Mouse (Mus musculus): ENCODE data around the gene Mcemp1. TPM values are rescaled to one million over a fixed set of nuclear protein-coding genes. Genes with fewer than 3 reads are reported as not detected.

Gene Mcemp1
- polyA plus RNA-seq, 1 experiment from 2014 or later = 0.92 TPM

DNA sequence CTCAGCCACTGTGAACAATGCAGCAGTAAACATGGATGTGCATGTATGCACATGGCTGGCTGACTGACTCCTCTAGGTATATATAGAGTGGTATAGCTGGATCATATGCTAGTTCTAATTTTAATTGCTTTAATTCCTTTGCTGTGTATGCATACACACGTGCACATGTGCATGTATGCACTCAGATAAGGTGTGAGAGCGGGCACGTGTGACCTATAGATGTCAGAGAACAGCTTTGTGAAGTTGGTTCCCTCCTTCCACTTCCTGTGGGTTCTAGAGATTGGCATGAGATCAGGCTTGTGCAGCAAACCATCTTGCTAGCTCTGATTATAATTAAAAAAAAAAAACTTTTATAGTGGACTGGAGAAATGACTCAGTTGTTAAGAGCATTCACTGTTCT is 12.7 kb upstream of the Mcemp1 start:
- no peaks in the 10 kb centered on the region for H3K36me3 ChIP-seq (ENCODE audit: inconsistent target)
- WGBS (ENCODE audit: missing documents) = 45% methylated on average over 3 of the region's 3 CpGs
- H3K4me3 ChIP-seq (ENCODE audit: inconsistent target) = no peak overlapping the region

DNA sequence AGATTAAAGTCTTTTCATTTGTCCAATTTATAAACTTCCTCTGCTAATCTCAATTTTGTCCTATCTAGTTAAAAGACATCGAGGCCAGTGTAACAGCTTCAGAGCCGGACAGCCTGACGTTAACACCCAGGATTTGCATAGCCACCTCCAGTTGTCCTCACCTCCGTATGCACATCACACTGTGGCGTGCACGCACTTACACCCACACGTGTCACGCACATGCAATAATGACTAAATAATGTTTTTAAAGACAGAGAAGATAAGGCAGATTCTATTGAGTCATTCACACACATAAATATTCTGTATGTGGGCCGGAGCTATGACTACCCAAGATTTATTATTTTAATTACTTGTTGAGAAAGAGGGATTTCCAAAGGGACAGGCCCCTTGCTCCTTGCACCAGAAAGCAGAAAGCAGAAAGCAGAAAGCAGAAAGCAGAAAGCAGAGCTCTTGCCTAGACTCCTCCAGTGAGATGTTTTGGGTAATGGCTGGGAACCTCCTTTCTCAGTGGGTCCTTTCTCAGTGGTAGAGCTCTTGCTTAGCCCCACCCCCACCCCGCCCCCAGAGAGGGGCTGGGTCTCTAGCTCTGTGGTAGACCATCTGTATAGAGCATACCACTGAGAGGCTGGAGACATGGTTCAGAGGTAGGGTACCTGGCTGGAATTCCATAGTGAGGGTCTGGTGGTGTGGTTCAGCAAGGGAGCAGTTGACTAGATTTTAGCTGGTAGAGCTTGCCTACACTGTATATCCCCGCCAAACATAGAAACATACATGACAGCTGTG is 10.6 kb upstream of the Mcemp1 start:
- H3K4me3 ChIP-seq (ENCODE audit: inconsistent target) = no peak overlapping the region
- WGBS (ENCODE audit: missing documents) = 91% methylated on average over 11 of the region's 11 CpGs
- no peak overlapping the region for H3K27ac ChIP-seq
- no peaks in the 10 kb centered on the region for H3K36me3 ChIP-seq (ENCODE audit: inconsistent target)
- no peaks in the 10 kb centered on the region for H3K79me2 ChIP-seq (ENCODE audit: inconsistent target)

More for the DNA sequence above, 12.7 kb upstream of the Mcemp1 start:
- Histone ChIP-seq H3K27ac (no peak overlapping the region), H3K79me2 (ENCODE audit: inconsistent target) (no peaks in the 10 kb centered on the region)

GRCm38 (mm10) chr8:3655526-3655925 is 10.0 kb upstream of the Mcemp1 start, which contains the start of gene Retn:
Retn (plus strand) TSS chr8:3655770.
- WGBS (ENCODE audit: missing documents) = 92% methylated on average over 3 of the region's 3 CpGs
- no peaks in the 10 kb centered on the region for H3K36me3 ChIP-seq (ENCODE audit: inconsistent target)
- H3K27ac ChIP-seq = no peak within 1 kb of the TSS
- H3K4me3 ChIP-seq (ENCODE audit: inconsistent target) = no peak within 1 kb of the TSS
- no peaks in the 10 kb centered on the region for H3K79me2 ChIP-seq (ENCODE audit: inconsistent target)

- H3K27ac ChIP-seq = no peak overlapping the region
- H3K4me3 ChIP-seq (ENCODE audit: inconsistent target) = no peak overlapping the region
- H3K79me2 ChIP-seq (ENCODE audit: inconsistent target) = no peaks in the 10 kb centered on the region
- H3K36me3 ChIP-seq (ENCODE audit: inconsistent target) = no peaks in the 10 kb centered on the region
- 49% methylated on average over 7 of the region's 7 CpGs for WGBS (ENCODE audit: missing documents)
These were observed 8.7 kb upstream of the Mcemp1 start for GRCm38 (mm10) chr8:3656725-3657381.

DNA sequence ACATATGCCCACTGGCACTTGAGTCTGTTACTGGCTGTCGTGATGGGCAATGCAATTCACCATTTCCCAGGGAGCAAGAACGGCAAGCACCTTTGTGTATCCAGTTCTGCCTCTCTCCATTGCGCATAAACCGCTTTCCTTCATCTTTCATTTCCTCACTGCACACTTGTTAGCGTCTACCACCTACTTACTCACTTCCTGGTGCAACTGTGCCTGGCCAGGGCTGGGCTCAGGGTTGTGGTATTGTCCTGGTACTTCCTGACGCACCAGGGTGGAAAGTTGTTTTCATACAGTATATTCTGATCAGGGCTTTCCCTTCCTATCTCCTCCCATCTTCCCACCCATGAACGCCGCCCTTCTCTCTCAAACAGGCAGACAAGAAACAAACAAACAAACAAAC is 4.7 kb upstream of the Mcemp1 start:
- H3K4me3 ChIP-seq (ENCODE audit: inconsistent target) = no peak overlapping the region
- H3K79me2 ChIP-seq (ENCODE audit: inconsistent target) = no peaks in the 10 kb centered on the region
- H3K36me3 ChIP-seq (ENCODE audit: inconsistent target) = no peaks in the 10 kb centered on the region
- WGBS (ENCODE audit: missing documents) = 19% methylated on average over 8 of the region's 8 CpGs
- peak overlapping the region; percentile 25; the same call in 1 of the 2 replicates for H3K27ac ChIP-seq

DNA sequence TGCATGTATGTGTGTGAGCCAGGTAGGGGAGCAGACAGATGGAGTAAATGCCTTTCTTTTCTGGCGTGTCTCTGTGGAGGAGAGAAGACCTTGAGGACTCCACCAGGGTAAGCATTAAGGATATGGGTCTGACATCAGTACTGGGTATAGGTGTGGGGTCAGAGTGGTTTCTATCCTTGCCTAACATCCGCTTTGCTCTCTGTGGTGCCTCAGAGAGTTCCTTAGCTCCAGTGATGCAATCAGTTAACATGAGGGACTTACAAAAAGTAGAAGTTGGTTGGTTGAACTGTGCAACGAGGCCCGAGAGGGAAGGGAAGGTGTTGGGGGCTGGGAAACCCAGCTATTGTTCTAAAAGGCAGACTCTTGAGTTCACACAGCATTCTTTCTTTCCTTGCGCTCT is 1.1 kb upstream of the Mcemp1 start:
- WGBS (ENCODE audit: missing documents) = 5% methylated on average over 5 of the region's 5 CpGs
- no peaks in the 10 kb centered on the region for H3K36me3 ChIP-seq (ENCODE audit: inconsistent target)
- peaks cover under 1% of the 10 kb centered on the region; the same call in 1 of the 2 replicates for H3K79me2 ChIP-seq (ENCODE audit: inconsistent target)
- H3K4me3 ChIP-seq (ENCODE audit: inconsistent target) = no peak overlapping the region
- peak overlapping the region; percentile 45 for H3K27ac ChIP-seq

DNA sequence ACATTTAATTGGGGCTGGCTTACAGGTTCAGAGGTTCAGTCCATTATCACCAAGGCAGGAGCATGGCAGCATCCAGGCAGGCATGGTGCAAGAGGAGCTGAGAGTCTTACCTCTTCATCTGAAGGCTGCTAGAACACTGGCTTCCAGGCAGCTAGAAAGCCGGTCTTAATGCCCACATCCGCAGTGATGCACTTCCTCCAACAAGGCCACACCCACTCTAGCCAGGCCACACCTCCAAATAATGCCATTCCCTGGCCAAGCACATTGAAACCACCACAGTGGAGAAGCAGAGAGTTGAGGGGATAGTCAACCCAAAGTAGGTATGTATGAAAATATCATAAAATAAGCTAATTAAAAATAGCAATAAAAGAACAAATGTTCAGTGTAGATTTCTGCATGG is 4.8 kb downstream of the Mcemp1 start:
- no peak overlapping the region for H3K27ac ChIP-seq
- WGBS (ENCODE audit: missing documents) = 3% methylated on average over 2 of the region's 2 CpGs
- no peak overlapping the region for H3K4me3 ChIP-seq (ENCODE audit: inconsistent target)

DNA sequence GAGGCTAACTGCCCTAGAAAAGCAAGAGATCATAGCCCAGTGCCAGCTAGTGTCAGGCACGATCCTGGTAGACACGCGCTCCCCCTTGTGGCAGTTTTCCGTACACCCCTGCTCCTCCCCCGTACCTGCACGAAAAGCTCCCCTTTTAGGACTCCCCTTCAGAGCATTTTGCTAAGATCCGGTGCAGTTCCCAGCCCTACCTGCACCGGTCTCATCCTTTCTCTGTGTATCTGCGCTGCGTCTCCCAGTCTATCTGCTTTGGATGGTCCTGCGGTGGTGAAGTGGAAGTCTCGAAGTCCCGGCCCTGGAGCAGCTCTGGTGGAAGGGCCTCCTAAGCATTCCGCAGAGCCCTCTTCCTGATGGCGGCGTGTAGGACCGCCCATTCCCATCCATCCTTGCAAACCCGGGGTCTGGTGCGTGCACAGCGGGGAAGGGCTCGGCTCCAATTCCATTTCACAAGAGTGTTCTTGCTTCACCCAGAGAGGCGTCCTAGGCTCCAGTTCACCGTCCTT is 6.5 kb downstream of the Mcemp1 start, which contains the start of gene Fcor:
TSS of gene Fcor (minus strand) at position 383 of the 512 bp plus-strand sequence.
- WGBS (ENCODE audit: missing documents) = 1% methylated on average over 23 of the region's 23 CpGs
- peak within 1 kb of the TSS; percentile 24; the same call in 1 of the 2 replicates for H3K27ac ChIP-seq
- peak within 1 kb of the TSS; percentile 53 for H3K4me3 ChIP-seq (ENCODE audit: inconsistent target)
- H3K79me2 ChIP-seq (ENCODE audit: inconsistent target) = peaks cover 11% of the 10 kb centered on the region
- H3K36me3 ChIP-seq (ENCODE audit: inconsistent target) = no peaks in the 10 kb centered on the region

More for the DNA sequence above, 4.8 kb downstream of the Mcemp1 start:
- Histone ChIP-seq H3K36me3 (ENCODE audit: inconsistent target) (no peaks in the 10 kb centered on the region), H3K79me2 (ENCODE audit: inconsistent target) (peaks cover 5% of the 10 kb centered on the region; the same call in 1 of the 2 replicates)

DNA sequence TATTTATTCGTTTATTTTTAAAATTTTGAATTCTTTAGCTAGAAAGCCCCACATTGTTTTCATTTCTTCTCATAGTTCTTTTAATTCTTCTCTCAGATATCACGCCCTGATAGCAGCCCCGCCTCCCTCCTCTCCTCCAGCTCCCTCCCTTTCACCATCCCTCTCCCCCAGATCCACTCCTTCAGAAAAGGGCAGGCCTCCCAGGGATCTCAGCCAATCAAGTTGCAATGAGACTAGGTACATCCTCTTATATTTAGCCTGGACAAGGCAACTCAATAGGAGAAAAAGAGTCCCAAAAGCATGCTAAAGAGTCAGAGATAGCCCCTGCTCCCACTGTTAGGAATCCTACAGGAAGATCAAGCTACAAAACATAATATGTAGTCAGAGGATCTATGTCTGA is 9.1 kb downstream of the Mcemp1 start:
- H3K27ac ChIP-seq = no peak overlapping the region
- H3K4me3 ChIP-seq (ENCODE audit: inconsistent target) = no peak overlapping the region
- H3K79me2 ChIP-seq (ENCODE audit: inconsistent target) = peaks cover 25% of the 10 kb centered on the region
- peaks cover 5% of the 10 kb centered on the region; the same call in 1 of the 2 replicates for H3K36me3 ChIP-seq (ENCODE audit: inconsistent target)
- 92% methylated on average over 3 of the region's 3 CpGs for WGBS (ENCODE audit: missing documents)

GRCm38 (mm10) chr8:3676131-3676992 is 10.8 kb downstream of the Mcemp1 start, which contains the start of gene Trappc5:
Trappc5 (plus strand) TSS chr8:3676299.
- H3K27ac ChIP-seq = peak within 1 kb of the TSS; percentile 79
- peak within 1 kb of the TSS; percentile 99 for H3K4me3 ChIP-seq (ENCODE audit: inconsistent target)
- H3K79me2 ChIP-seq (ENCODE audit: inconsistent target) = peaks cover 24% of the 10 kb centered on the region
- H3K36me3 ChIP-seq (ENCODE audit: inconsistent target) = peaks cover 14% of the 10 kb centered on the region; the same call in 1 of the 2 replicates
- under 1% methylated on average over 61 of the region's 61 CpGs for WGBS (ENCODE audit: missing documents)

DNA sequence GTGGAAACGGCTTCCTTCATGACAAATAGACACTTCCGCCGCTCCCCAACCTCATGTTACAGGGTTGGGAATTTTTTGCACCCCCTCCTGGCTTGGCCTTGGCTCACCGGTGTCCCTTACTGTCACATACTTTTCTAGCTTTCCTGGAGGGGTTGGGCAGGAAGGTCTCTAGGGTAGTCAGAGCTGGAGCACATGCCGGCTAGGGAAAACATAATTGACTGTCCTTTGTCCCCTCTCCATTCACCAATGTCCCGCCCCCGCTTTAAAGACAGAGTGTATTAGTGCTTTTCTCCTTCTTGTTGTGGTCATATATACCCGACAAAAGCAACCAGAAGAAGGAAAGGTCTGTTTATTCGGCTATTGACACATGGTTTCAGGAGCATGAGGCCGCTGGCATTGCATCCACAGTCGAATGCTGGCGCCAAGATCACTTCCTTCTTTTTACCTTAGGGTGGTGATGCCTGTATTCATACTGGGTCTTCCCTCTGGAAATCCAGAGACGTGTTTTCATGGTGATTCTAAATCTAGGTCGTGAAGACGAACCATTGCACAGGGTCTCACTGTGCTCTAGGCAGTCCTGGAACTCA is 11.5 kb downstream of the Mcemp1 start:
- H3K27ac ChIP-seq = peak overlapping the region; percentile 79
- WGBS (ENCODE audit: missing documents) = 2% methylated on average over 15 of the region's 15 CpGs
- H3K4me3 ChIP-seq (ENCODE audit: inconsistent target) = peak overlapping the region; percentile 99
- peaks cover 24% of the 10 kb centered on the region for H3K79me2 ChIP-seq (ENCODE audit: inconsistent target)
- peaks cover 14% of the 10 kb centered on the region; the same call in 1 of the 2 replicates for H3K36me3 ChIP-seq (ENCODE audit: inconsistent target)

- H3K27ac ChIP-seq = no peak overlapping the region
- no peak overlapping the region for H3K4me3 ChIP-seq (ENCODE audit: inconsistent target)
- peaks cover 14% of the 10 kb centered on the region; the same call in 1 of the 2 replicates for H3K36me3 ChIP-seq (ENCODE audit: inconsistent target)
- WGBS (ENCODE audit: missing documents) = 97% methylated on average over 23 of the region's 23 CpGs
- peaks cover 24% of the 10 kb centered on the region for H3K79me2 ChIP-seq (ENCODE audit: inconsistent target)
These were observed 13.3 kb downstream of the Mcemp1 start for GRCm38 (mm10) chr8:3678831-3679230.

DNA sequence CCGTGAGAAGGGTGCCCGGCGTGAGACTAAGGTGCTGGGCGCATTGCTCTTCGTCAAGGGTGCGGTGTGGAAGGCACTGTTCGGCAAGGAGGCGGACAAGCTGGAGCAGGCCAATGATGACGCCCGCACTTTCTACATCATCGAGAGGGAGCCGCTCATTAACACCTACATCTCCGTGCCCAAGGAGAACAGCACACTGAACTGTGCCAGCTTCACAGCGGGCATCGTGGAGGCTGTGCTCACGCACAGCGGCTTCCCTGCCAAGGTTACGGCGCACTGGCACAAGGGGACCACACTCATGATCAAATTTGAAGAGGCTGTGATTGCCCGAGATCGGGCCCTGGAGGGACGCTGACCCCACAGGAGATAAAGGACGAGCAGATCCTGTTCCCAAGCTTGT is 13.7 kb downstream of the Mcemp1 start:
- H3K27ac ChIP-seq = no peak overlapping the region
- H3K4me3 ChIP-seq (ENCODE audit: inconsistent target) = no peak overlapping the region
- peaks cover 14% of the 10 kb centered on the region; the same call in 1 of the 2 replicates for H3K36me3 ChIP-seq (ENCODE audit: inconsistent target)
- 91% methylated on average over 18 of the region's 23 CpGs for WGBS (ENCODE audit: missing documents)
- H3K79me2 ChIP-seq (ENCODE audit: inconsistent target) = peaks cover 24% of the 10 kb centered on the region

DNA sequence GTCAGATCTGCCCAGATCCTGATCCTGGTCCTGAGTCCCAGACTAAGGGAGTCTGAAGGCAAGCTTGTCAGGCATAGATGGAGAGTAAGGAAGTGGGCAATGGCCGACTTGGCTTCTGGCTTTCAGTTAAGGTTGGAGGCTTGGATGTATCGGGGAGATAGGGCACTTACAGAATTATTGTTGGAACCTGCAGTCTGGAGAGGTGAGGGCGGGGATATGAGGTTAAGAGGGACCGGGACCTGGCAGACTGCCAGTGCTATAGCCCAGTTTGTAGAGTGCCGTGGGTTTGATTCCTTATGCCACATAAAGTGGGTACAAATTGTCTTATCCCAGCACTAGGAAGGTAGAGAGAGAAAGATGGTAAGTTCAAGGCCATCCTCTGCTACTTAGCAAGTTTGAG is 14.1 kb downstream of the Mcemp1 start:
- no peak overlapping the region for H3K4me3 ChIP-seq (ENCODE audit: inconsistent target)
- peaks cover 24% of the 10 kb centered on the region for H3K79me2 ChIP-seq (ENCODE audit: inconsistent target)
- H3K27ac ChIP-seq = no peak overlapping the region
- peaks cover 14% of the 10 kb centered on the region; the same call in 1 of the 2 replicates for H3K36me3 ChIP-seq (ENCODE audit: inconsistent target)
- 94% methylated on average over 5 of the region's 5 CpGs for WGBS (ENCODE audit: missing documents)

Data from macrophage (primary cell).